Mouse (Mus musculus): ENCODE measurements at regions not wholly inside any gene's neighbourhood (a gene's known extent, or its start where the extent isn't known, plus 50 kb on each side); places are given as distances from the start of the nearest gene placed in this dataset.

DNA sequence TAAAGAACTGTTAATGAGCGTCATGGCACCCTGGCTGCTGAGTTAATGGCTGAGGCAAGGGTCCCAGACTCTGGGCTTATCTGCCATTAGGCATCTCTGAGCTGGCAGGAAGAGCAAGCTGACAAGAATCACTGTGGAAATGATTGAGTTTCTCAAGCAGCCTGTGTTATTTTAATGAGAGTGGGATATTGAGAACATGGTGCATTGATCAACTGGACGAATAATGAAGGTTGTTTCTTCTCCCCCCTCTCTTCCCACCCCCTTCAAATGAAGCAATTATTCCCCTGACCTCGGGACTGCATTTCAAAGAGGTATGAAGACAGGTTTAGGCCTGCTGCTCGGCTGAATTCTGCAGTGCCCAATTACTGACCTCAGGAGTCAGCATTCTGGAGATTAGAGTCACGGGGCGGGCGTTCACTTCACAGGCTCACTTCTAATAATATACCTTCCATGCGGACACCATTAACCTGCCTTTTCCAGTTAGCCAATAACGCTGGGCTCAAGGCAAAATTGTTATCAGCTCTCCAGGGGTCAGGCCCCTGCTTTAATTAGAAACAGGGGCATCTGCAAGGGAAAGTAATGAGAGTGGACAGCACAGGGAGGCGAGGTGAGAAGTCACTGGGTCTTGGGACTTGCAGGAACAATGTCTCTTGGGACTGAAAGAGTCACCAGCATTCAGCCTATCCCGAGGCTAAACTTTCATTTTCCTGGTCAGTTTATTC, 170.0 kb upstream of the Tut7 start:
- TF ChIP-seq CTCF (IDR thresholded peaks at IDR 0.05; ENCODE audit: low read depth) (no peak), EP300 (IDR thresholded peaks at IDR 0.05; ENCODE audit: low read depth) (no peak)
